Mouse (Mus musculus) kidney, adult 2 months (tissue): ENCODE measurements at regions not wholly inside any gene's neighbourhood (a gene's known extent, or its start where the extent isn't known, plus 50 kb on each side); places are given as distances from the start of the nearest gene placed in this dataset.

Experiments
- DNase-seq: peaks from one replicate; pipeline ENCODE4 v3.0.0; 2021
- H3K27ac ChIP-seq: fragments of 200-500 bp; 2 replicates; pipeline ENCODE4 v1.5.1; 2012; ENCODE audit warnings: low read depth, low read length, control low read depth, inconsistent platforms; ENCODE audit not compliant: insufficient read depth
- H3K27me3 ChIP-seq: fragments of 200-500 bp; replicated peaks from 2 replicates; pipeline ENCODE4 v1.6.1; 2012; ENCODE audit warnings: mild to moderate bottlenecking, moderate library complexity, low read length, inconsistent platforms; ENCODE audit not compliant: control insufficient read depth, insufficient read depth
- H3K36me3 ChIP-seq: fragments of 200-500 bp; 2 replicates; pipeline ENCODE4 v1.6.1; 2012; ENCODE audit warnings: mild to moderate bottlenecking, moderate library complexity, low read length, inconsistent platforms; ENCODE audit not compliant: control insufficient read depth, insufficient read depth
- H3K4me1 ChIP-seq: fragments of 200-500 bp; 2 replicates; pipeline ENCODE4 v1.6.1; 2011; ENCODE audit warnings: low read length; ENCODE audit not compliant: control insufficient read depth, insufficient read depth
- H3K4me3 ChIP-seq: fragments of 200-500 bp; 2 replicates; pipeline ENCODE4 v1.5.1; 2011; ENCODE audit warnings: mild to moderate bottlenecking, low read depth, low read length, control low read depth; ENCODE audit not compliant: insufficient read depth
- CTCF ChIP-seq: fragments of 200-500 bp; conservative IDR thresholded peaks from 2 replicates; pipeline ENCODE4 v1.5.1; 2011; ENCODE audit warnings: low read depth, mild to moderate bottlenecking, control low read depth, low read length, moderate library complexity, mixed read lengths; ENCODE audit not compliant: insufficient read depth, insufficient read length
- POLR2A ChIP-seq: fragments of 200-500 bp; IDR thresholded peaks from one replicate; pipeline ENCODE4 v1.6.1; 2011; ENCODE audit warnings: low read depth, low read length, control low read depth
- WGBS: fragments of 180-500 bp; shearing (Covaris S2); methylation state at CpG from one replicate; pipeline ENCODE4 v1.1.7; 2018; 5-methylcytosine and 5-hydroxymethylcytosine counted together

GRCm38 (mm10) chr16:53108726-53109125 is 654.9 kb upstream of the Alcam start:
- no peak for TF ChIP-seq CTCF
- no peak for TF ChIP-seq POLR2A
- no peak overlapping the region for H3K27ac ChIP-seq
- H3K4me3 ChIP-seq, result no peak overlapping the region
- H3K36me3 ChIP-seq, result no peaks in the 10 kb centered on the region
- DNase-seq, result no peak
- WGBS, result 73% methylated on average over 3 of the region's 3 CpGs
- no peaks in the 10 kb centered on the region for H3K27me3 ChIP-seq
- no peaks in the 10 kb centered on the region for H3K4me1 ChIP-seq

DNA sequence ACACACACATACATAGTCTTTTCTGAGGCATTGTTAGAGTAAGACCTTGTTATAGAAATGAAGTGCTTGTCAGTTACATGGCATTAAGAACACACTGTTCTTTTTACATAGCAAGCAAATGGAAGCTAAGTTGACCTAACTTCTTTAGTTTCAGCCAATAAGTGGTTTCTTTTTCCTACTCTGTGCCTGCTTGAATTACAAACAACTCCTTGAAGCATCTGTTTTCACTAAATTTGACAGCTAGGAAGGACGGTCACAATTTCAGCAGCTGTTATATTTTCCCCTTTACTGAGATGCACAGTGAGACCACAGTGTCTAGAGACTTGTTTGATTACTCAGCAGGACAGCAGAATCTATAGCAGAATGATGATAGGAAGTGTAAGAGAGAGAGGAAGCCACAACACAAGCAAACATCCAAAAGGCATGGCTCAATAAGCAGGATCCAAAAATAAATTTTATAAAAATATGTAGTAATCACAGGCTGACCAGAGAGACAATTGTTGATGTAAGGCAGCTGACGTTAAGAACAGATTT is 641.6 kb upstream of the Alcam start:
- Histone ChIP-seq H3K4me3 (no peak overlapping the region), H3K4me1 (no peaks in the 10 kb centered on the region), H3K27ac (no peak overlapping the region), H3K27me3 (no peaks in the 10 kb centered on the region), H3K36me3 (no peaks in the 10 kb centered on the region)
- 33% methylated on average over 2 of the region's 2 CpGs for WGBS
- no peak for DNase-seq
- TF ChIP-seq POLR2A (no peak), CTCF (no peak)

DNA sequence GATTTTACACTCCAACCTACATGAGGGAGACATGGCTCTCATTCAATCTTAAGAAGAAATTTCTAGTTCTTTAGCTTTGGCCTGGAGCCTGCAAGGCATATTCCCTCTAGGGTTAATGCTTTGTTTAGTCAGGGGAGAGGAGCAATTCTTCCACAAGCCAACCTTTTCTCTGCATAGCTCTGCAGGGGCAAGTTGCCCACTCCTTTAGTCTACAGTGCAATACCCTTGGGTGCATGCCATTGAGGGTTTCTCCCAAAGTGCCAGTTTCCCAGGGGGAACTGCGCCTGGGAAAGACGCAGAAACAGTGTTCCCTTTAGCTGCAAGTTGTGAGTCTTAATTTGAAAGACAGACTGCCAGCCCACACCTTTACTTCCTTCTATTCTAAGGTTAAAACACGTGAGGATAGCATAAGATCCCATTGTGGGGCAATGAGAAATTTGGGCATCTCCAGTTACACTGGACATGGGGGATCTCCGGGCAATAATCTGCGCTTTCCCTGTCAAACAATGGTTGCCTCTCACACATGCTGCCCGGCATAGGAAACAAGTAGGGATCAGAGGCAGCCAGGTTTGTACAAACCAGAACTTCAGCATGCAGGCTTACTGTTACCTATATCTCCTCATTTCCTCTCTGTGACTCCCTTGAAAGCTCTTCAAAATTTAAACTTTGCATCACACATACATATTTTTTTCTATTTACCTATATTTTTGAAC is 620.1 kb upstream of the Alcam start:
- H3K27ac ChIP-seq, result no peak overlapping the region
- no peak for DNase-seq
- H3K4me1 ChIP-seq, result no peaks in the 10 kb centered on the region
- H3K4me3 ChIP-seq, result no peak overlapping the region
- H3K27me3 ChIP-seq, result no peaks in the 10 kb centered on the region
- WGBS, result 76% methylated on average over 6 of the region's 6 CpGs
- TF ChIP-seq POLR2A (no peak), CTCF (no peak)
- H3K36me3 ChIP-seq, result no peaks in the 10 kb centered on the region

DNA sequence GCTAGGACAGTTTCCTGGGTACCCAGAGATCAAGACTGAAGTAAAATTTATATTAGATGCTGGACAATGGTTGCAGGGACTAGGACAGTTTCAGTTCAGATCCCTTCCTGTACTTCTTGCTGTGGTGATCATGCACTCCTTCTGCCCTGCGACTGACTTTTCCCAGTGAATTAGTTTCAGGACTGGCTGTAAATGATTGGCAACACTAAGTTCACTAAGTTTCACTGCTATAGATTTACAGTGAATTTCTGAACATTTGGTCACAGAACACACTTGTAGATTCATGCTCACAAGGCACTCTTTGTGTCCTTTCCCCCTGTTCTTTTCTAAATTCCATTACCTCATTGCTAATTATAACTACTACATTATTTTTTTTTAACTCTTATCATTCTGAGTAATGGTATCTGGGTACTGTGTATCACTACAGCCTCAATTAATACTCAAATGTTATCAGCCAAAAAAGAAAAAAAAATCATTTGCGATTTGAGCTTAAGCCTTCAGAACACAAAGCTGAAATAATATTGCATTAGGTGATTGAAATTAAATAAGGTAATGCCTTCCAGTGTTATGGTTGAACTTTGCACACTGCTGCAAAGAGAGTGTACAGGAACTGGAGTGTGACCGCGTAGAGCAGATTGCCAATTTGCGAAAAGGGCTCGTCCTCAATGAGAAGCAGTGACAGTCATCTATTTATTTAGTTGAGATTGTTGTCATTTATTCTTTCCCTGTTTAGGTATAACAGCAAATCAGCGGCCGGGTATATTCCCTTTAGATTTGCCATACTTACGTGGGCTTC is 618.2 kb upstream of the Alcam start:
- 64% methylated on average over 9 of the region's 9 CpGs for WGBS
- DNase-seq, result peak; percentile 35
- no peak for TF ChIP-seq CTCF
- no peak for TF ChIP-seq POLR2A
- no peaks in the 10 kb centered on the region for H3K27me3 ChIP-seq
- no peaks in the 10 kb centered on the region for H3K36me3 ChIP-seq
- no peak overlapping the region for H3K4me3 ChIP-seq
- H3K4me1 ChIP-seq, result no peaks in the 10 kb centered on the region
- no peak overlapping the region for H3K27ac ChIP-seq

DNA sequence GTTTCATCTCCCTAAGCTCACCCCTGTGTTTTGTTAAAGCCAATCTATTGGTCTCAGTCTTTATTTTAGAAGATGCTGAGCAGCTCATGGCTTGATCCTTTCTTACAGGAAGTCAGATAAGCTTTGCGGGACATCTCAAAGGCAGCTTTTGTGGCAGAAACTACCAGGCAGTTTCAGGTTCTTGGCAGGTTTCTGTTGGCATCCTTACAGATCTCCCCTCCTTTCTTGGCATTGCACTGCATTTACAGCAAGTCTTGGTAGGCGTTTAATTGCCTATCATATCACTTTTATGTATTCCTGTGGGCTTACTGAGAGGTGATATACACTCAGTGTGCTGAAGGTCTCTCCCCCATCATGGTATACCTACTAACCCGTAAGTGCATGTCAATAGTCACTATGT is 610.3 kb upstream of the Alcam start:
- Histone ChIP-seq H3K27ac (no peak overlapping the region), H3K27me3 (no peaks in the 10 kb centered on the region), H3K4me1 (no peaks in the 10 kb centered on the region), H3K4me3 (no peak overlapping the region), H3K36me3 (no peaks in the 10 kb centered on the region)
- TF ChIP-seq CTCF (no peak), POLR2A (no peak)
- 79% methylated on average over 3 of the region's 3 CpGs for WGBS
- no peak for DNase-seq

GRCm38 (mm10) chr16:53063061-53063460 is 609.2 kb upstream of the Alcam start:
- TF ChIP-seq CTCF, result no peak
- no peak for TF ChIP-seq POLR2A
- Histone ChIP-seq H3K4me3 (no peak overlapping the region), H3K4me1 (no peaks in the 10 kb centered on the region), H3K36me3 (no peaks in the 10 kb centered on the region), H3K27me3 (no peaks in the 10 kb centered on the region), H3K27ac (no peak overlapping the region)
- 65% methylated on average over 5 of the region's 5 CpGs for WGBS
- DNase-seq, result no peak

- Histone ChIP-seq H3K36me3 (no peaks in the 10 kb centered on the region), H3K4me1 (no peaks in the 10 kb centered on the region), H3K27ac (no peak overlapping the region), H3K4me3 (no peak overlapping the region), H3K27me3 (no peaks in the 10 kb centered on the region)
- TF ChIP-seq POLR2A (no peak), CTCF (no peak)
- DNase-seq, result no peak
- 67% methylated on average over 1 of the region's 1 CpGs for WGBS
Measured at GRCm38 (mm10) chr16:53026056-53026455, 572.2 kb upstream of the Alcam start.
